Mouse (Mus musculus) brain, embryonic 14.5 days (tissue): ENCODE results near the gene Gm44596.

ENCODE experiments used
- CTCF ChIP-seq: fragments of 200-500 bp; IDR thresholded peaks from 2 replicates; pipeline ENCODE4 v1.5.1; 2012; ENCODE audit warnings: inconsistent platforms, mild to moderate bottlenecking, moderate library complexity, borderline replicate concordance; ENCODE audit not compliant: insufficient read depth, insufficient read length; ENCODE audit errors: extremely low read depth
- POLR2A ChIP-seq: fragments of 200-500 bp; IDR thresholded peaks from 2 replicates; pipeline ENCODE4 v1.6.1; 2012; ENCODE audit warnings: mild to moderate bottlenecking, inconsistent platforms, borderline replicate concordance; ENCODE audit not compliant: poor library complexity, insufficient read depth, insufficient read length, severe bottlenecking; ENCODE audit errors: extremely low read depth

- TF ChIP-seq POLR2A (no peak), CTCF (no peak)
These were observed 8.4 kb downstream of the Gm44596 start for GRCm38 (mm10) chr6:128383752-128384151.
